Mouse (Mus musculus): Measurements from ENCODE around the gene Bcat1.
A peak's percentile ranks its signal among the peaks of the same experiment; 100 is the strongest.
"Not testable (repeated sequence)": the region's sequence is repeated elsewhere in the genome, so short reads cannot be mapped to it uniquely, and the experiment has no call there.

The Bcat1 gene

GRCm38 (mm10) chr6:145075548-145076224 lies at the start of gene Bcat1:
TSS of gene Bcat1 (minus strand) at chr6:145076184.
- peak; percentile 22 for DNase-seq

- DNase-seq, result no peak
Measured at GRCm38 (mm10) chr6:145125591-145126113, 49.7 kb upstream of the Bcat1 start.

- DNase-seq, result no peak
Measured at GRCm38 (mm10) chr6:145124621-145125020, 48.6 kb upstream of the Bcat1 start.

GRCm38 (mm10) chr6:145123136-145124060 lies 47.4 kb upstream of the Bcat1 start:
- no peak for DNase-seq

- no peak for DNase-seq
Measured at GRCm38 (mm10) chr6:145122423-145123059, 46.6 kb upstream of the Bcat1 start.

- no peak for DNase-seq
Measured at GRCm38 (mm10) chr6:145121590-145122420, 45.8 kb upstream of the Bcat1 start.

GRCm38 (mm10) chr6:145120787-145121589 lies 45.0 kb upstream of the Bcat1 start:
- DNase-seq, result peak; percentile 23

GRCm38 (mm10) chr6:145120086-145120485 lies 44.1 kb upstream of the Bcat1 start:
- DNase-seq, result no peak

- DNase-seq, result no peak
Measured at GRCm38 (mm10) chr6:145116098-145116672, 40.2 kb upstream of the Bcat1 start.

GRCm38 (mm10) chr6:145115476-145116097 lies 39.6 kb upstream of the Bcat1 start, which contains the start of gene Lrmp:
TSS of gene Lrmp (plus strand) at chr6:145115653.
- DNase-seq, result no peak

- no peak for DNase-seq
Measured at GRCm38 (mm10) chr6:145114561-145114960, 38.6 kb upstream of the Bcat1 start.

GRCm38 (mm10) chr6:145112865-145113264 lies 36.9 kb upstream of the Bcat1 start:
- DNase-seq, result no peak

GRCm38 (mm10) chr6:145110786-145111185 lies 34.8 kb upstream of the Bcat1 start:
- DNase-seq, result no peak

- DNase-seq, result no peak
Measured at GRCm38 (mm10) chr6:145106163-145106842, 30.3 kb upstream of the Bcat1 start.

- no peak for DNase-seq
Measured at GRCm38 (mm10) chr6:145105439-145105838, 29.5 kb upstream of the Bcat1 start.

- no peak for DNase-seq
Measured at GRCm38 (mm10) chr6:145104241-145104939, 28.4 kb upstream of the Bcat1 start.

GRCm38 (mm10) chr6:145100923-145101322 lies 24.9 kb upstream of the Bcat1 start:
- no peak for DNase-seq

GRCm38 (mm10) chr6:145094431-145094830 lies 18.4 kb upstream of the Bcat1 start:
- no peak for DNase-seq

- DNase-seq, result not testable (repeated sequence)
Measured at GRCm38 (mm10) chr6:145093038-145093622, 17.1 kb upstream of the Bcat1 start.
